Mouse (Mus musculus) stomach, embryonic 15.5 days (tissue): Measurements from ENCODE around the gene Epb41l2. TPM values are rescaled to one million over a fixed set of nuclear protein-coding genes. Genes with fewer than 3 reads are reported as not detected.

Experiments
- ATAC-seq: fragments of 200-750 bp; cut with Nextera tagmentation; 2 replicates; pipeline ENCODE4 v1.8.0; 2017; ENCODE audit warnings: low read depth, moderate number of reproducible peaks, moderate TSS enrichment; ENCODE audit not compliant: insufficient read depth, low FRiP score
- H3K27ac ChIP-seq: fragments of 300-500 bp; sonication (generic); 2 replicates; pipeline ENCODE4 v1.5.1; 2015; ENCODE audit warnings: mild to moderate bottlenecking, inconsistent platforms
- H3K27me3 ChIP-seq: fragments of 300-500 bp; sonication (generic); replicated peaks from 2 replicates; pipeline ENCODE4 v1.6.1; 2015; ENCODE audit warnings: inconsistent platforms
- H3K36me3 ChIP-seq: fragments of 300-500 bp; sonication (generic); 2 replicates; pipeline ENCODE4 v1.6.1; 2015; ENCODE audit warnings: inconsistent platforms
- H3K4me1 ChIP-seq: fragments of 300-500 bp; sonication (generic); 2 replicates; pipeline ENCODE4 v1.6.1; 2015; ENCODE audit warnings: inconsistent platforms
- H3K4me2 ChIP-seq: fragments of 300-500 bp; sonication (generic); 2 replicates; pipeline ENCODE4 v1.6.1; 2015; ENCODE audit warnings: mild to moderate bottlenecking, inconsistent platforms
- H3K4me3 ChIP-seq: fragments of 300-500 bp; sonication (generic); replicated peaks from 2 replicates; pipeline ENCODE4 v1.5.1; 2015; ENCODE audit warnings: inconsistent platforms
- H3K9ac ChIP-seq: fragments of 300-500 bp; sonication (generic); 2 replicates; pipeline ENCODE4 v1.6.1; 2015; ENCODE audit warnings: inconsistent platforms
- H3K9me3 ChIP-seq: fragments of 300-500 bp; sonication (generic); 2 replicates; pipeline ENCODE4 v1.6.1; 2016; ENCODE audit warnings: inconsistent platforms
- WGBS: fragments of 180-500 bp; shearing (Covaris S2); methylation state at CpG from one replicate; pipeline ENCODE4 v1.1.7; 2015; 5-methylcytosine and 5-hydroxymethylcytosine counted together
- polyA plus RNA-seq: library from polyadenylated mRNA; unstranded; fragments of >200 nt; fragmentation: Nextera tagmentation; extraction: Ambion mirVana; gene quantifications from 2 replicates; pipeline ENCODE4 v1.2.1, GENCODE M21; 2015

The Epb41l2 gene
- polyA plus RNA-seq, 1 experiment from 2014 or later = 50.2 TPM

DNA sequence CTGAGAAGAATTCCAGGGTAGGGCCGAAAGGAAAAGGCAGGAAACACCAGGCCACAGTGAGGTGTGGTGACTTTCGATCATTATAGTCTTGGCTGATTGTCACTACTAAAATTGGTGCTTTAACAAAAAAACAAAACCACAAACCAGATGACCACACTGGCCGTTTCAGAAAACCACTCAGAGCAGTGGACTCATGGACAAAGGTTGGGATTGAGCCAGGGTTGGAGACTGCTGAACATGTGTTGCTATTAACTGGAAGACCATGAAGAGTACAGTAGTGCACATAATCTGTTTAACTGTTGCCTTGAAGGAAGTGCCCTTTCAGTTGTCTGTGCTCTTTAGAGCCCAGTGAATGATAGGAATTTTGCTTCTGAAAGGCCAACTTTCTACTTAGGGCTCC, 167.5 kb downstream of the Epb41l2 start:
- 76% methylated on average over 3 of the region's 3 CpGs for WGBS
- Histone ChIP-seq H3K4me3 (no peak overlapping the region), H3K27me3 (no peaks in the 10 kb centered on the region), H3K9me3 (no peaks in the 10 kb centered on the region), H3K9ac (no peak overlapping the region), H3K36me3 (no peaks in the 10 kb centered on the region), H3K4me1 (no peaks in the 10 kb centered on the region; the same call in 1 of the 2 replicates), H3K4me2 (no peak overlapping the region), H3K27ac (no peak overlapping the region)
- no peak for ATAC-seq

DNA sequence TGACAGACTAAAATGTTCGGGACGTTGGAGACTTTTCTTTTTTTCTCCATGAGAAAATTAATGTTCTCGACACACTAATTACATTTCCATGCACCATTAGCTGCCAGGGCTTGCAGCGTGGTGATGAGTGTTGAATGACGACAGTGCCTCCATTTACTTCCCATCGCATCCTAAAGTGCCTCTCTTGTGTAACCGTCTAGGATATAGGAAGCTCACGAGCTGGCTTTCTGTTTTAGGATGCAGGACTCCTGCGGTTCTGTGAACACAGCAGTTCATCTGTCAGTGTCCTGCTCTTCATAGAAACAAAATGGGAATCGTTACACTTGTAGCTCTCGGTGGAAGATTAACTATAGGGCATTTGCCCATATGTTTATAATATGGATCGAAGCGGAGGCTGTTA, 171.7 kb downstream of the Epb41l2 start:
- no peaks in the 10 kb centered on the region for H3K27me3 ChIP-seq
- H3K27ac ChIP-seq = no peak overlapping the region
- no peak for ATAC-seq
- no peak overlapping the region for H3K4me3 ChIP-seq
- no peak overlapping the region for H3K4me2 ChIP-seq
- no peaks in the 10 kb centered on the region for H3K9me3 ChIP-seq
- 57% methylated on average over 13 of the region's 13 CpGs for WGBS
- H3K4me1 ChIP-seq = no peaks in the 10 kb centered on the region
- H3K9ac ChIP-seq = no peak overlapping the region
- H3K36me3 ChIP-seq = no peaks in the 10 kb centered on the region

DNA sequence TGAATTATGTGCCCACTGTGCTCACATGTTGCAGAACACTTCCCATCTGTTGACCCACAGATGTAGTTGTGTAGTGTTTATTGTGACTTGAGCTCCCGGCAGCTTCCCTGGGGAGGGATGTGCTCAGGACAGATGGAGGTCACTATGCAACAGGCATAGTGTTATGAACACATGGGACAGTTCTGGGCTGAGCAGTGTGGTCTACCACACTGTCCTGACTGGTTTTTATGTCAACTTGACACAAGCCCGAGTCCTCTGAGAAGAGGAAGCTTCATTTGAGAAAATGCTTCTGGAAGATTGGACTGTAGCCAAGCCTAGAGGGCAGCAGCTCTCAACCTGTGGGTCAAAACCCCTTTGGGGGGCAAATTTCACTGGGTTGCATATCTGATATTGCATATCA, 173.5 kb downstream of the Epb41l2 start:
- WGBS = 40% methylated on average over 2 of the region's 2 CpGs
- Histone ChIP-seq H3K4me3 (no peak overlapping the region), H3K9me3 (no peaks in the 10 kb centered on the region), H3K27me3 (no peaks in the 10 kb centered on the region), H3K4me2 (no peak overlapping the region), H3K27ac (no peak overlapping the region), H3K9ac (no peak overlapping the region), H3K36me3 (no peaks in the 10 kb centered on the region), H3K4me1 (no peaks in the 10 kb centered on the region)
- no peak for ATAC-seq

DNA sequence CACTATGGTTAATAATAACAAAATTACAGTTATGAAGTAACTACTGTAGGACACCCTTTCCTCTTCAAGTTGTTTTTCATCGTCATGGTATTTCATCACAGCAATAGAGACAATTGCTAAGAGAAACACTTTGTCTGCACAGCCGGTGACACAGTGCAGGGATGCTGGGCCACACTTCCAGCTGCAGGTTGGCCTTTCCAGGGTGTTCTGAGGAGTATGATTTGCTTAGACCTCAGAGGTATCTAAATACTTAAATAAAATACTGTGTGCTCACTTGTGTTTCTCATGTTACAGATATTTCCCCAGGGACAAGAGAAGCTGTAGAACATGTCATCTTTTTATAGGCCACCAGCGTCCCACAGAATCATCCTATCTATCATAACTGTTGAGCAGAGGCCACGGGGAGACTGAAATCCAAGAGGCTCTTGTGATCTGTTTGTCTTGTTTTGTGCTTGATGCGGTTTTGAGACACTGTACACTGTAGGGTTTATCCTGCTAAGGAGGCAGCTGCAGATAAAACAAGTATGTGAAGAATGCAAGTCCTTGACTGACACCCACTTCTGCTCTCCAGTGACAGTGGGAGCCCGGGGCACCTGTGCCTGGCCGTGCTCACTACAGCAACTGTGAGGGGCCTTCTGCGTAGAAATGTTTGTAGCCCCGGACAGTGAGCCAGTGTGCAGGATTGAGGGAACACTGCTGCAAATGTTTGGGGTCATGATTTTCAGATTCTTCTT, 174.1 kb downstream of the Epb41l2 start:
- H3K9me3 ChIP-seq = no peaks in the 10 kb centered on the region
- no peaks in the 10 kb centered on the region for H3K27me3 ChIP-seq
- ATAC-seq = no peak
- 59% methylated on average over 9 of the region's 9 CpGs for WGBS
- no peak overlapping the region for H3K9ac ChIP-seq
- no peaks in the 10 kb centered on the region for H3K4me1 ChIP-seq
- H3K27ac ChIP-seq = no peak overlapping the region
- no peaks in the 10 kb centered on the region for H3K36me3 ChIP-seq
- no peak overlapping the region for H3K4me2 ChIP-seq
- no peak overlapping the region for H3K4me3 ChIP-seq

DNA sequence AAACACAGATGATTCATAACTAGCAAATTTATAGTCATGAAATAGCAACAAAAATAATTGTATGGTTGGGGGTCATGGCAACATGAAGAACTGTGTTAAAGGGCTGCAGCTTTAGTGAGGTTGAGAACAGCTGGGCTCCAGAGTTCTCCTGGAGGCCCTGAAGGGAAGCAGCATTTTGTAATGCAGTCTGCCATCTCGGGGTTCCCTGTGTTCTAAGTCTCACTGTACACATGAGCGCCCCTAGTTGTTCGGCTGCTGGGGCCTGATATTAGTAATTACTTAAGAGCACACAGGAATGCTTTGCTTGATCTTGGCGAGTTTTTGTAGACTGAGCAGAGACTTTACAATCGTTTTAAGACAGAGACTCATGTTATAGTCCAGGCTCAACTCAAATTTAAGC, 174.9 kb downstream of the Epb41l2 start:
- WGBS = 84% methylated on average over 5 of the region's 5 CpGs

DNA sequence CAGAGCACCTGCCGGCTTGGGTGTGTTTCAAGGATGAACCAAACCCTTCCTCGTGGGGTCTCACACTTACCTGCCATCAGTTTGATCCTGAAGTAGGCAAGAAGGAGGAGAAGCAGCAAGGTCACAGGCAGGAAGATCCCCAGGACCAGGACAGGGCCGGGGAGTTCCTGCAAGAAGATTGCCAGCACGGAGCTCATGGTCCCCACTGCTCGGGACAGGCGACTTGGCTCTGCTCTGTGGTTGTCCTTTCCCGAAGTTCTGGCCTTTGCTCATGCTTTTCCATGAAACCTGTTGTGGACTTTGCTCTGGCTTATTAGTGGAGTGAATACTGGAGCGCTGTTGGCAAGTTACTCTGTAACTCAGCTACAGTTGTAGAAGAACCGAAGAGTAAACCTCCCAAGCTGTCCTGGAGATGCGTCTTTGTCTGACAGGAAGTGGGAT, 176.3 kb downstream of the Epb41l2 start, which contains the start of gene Smlr1:
Gene Smlr1 (minus strand): TSS at position 377 of the 441 bp plus-strand sequence.
- H3K9me3 ChIP-seq = no peaks in the 10 kb centered on the region
- no peaks in the 10 kb centered on the region for H3K27me3 ChIP-seq
- H3K4me3 ChIP-seq = no peak within 1 kb of the TSS
- no peak within 1 kb of the TSS for H3K9ac ChIP-seq
- no peak within 1 kb of the TSS for H3K4me2 ChIP-seq
- ATAC-seq = no peak
- no peaks in the 10 kb centered on the region for H3K36me3 ChIP-seq
- H3K4me1 ChIP-seq = no peaks in the 10 kb centered on the region
- WGBS = 88% methylated on average over 10 of the region's 10 CpGs
- no peak within 1 kb of the TSS for H3K27ac ChIP-seq

More for the DNA sequence above, 174.9 kb downstream of the Epb41l2 start:
- Histone ChIP-seq H3K9ac (no peak overlapping the region), H3K4me3 (no peak overlapping the region), H3K9me3 (no peaks in the 10 kb centered on the region), H3K27ac (no peak overlapping the region), H3K27me3 (no peaks in the 10 kb centered on the region), H3K4me1 (no peaks in the 10 kb centered on the region), H3K36me3 (no peaks in the 10 kb centered on the region), H3K4me2 (no peak overlapping the region)
- ATAC-seq = no peak

DNA sequence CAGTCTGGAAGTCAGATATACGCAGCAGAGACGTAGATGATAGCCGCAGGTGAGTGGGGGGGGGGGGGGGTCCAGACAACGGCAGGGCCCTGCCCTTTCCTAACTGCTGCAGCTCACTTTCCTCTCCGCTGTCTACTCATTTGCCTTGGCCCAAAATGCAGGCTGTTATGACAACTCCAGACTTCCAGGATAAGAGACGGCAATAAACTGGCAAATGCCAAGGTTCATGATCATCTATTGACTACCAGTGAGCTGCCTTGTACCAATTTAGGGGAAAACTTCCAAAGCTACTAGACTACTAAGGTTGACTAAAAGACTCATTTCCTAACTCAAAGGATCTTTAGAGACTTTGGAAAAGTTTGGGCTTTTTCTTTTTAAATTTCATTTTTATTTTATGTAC, 177.0 kb downstream of the Epb41l2 start:
- H3K4me1 ChIP-seq = no peaks in the 10 kb centered on the region
- no peaks in the 10 kb centered on the region for H3K9me3 ChIP-seq
- no peak overlapping the region for H3K4me3 ChIP-seq
- H3K9ac ChIP-seq = no peak overlapping the region
- no peaks in the 10 kb centered on the region for H3K27me3 ChIP-seq
- no peak overlapping the region for H3K27ac ChIP-seq
- H3K4me2 ChIP-seq = no peak overlapping the region
- WGBS = 84% methylated on average over 6 of the region's 6 CpGs
- ATAC-seq = no peak
- no peaks in the 10 kb centered on the region for H3K36me3 ChIP-seq

DNA sequence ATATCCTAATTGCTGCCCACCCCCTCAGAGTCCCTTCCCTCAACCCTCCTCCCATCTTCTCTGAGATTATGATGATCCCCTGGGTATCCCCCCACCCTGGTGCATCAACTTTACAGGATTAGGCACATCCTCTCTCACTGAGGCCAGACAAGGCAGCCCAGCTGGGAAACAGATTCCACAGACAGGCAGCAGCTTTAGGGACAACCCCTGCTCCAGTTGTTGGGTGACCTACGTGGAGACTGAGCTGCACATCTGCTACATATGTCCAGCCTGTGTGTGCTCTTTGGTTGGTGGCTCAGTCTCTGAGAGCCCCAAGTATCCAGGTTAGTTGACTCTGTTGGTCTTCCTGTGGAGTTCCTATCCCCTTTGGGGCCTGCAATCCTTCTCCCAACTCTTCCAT, 179.1 kb downstream of the Epb41l2 start:
- ATAC-seq = no peak
- Histone ChIP-seq H3K9me3 (no peaks in the 10 kb centered on the region), H3K4me1 (no peaks in the 10 kb centered on the region), H3K27me3 (no peaks in the 10 kb centered on the region), H3K36me3 (no peaks in the 10 kb centered on the region), H3K4me3 (no peak overlapping the region), H3K27ac (no peak overlapping the region), H3K4me2 (no peak overlapping the region), H3K9ac (no peak overlapping the region)
- WGBS = 68% methylated on average over 1 of the region's 1 CpGs

DNA sequence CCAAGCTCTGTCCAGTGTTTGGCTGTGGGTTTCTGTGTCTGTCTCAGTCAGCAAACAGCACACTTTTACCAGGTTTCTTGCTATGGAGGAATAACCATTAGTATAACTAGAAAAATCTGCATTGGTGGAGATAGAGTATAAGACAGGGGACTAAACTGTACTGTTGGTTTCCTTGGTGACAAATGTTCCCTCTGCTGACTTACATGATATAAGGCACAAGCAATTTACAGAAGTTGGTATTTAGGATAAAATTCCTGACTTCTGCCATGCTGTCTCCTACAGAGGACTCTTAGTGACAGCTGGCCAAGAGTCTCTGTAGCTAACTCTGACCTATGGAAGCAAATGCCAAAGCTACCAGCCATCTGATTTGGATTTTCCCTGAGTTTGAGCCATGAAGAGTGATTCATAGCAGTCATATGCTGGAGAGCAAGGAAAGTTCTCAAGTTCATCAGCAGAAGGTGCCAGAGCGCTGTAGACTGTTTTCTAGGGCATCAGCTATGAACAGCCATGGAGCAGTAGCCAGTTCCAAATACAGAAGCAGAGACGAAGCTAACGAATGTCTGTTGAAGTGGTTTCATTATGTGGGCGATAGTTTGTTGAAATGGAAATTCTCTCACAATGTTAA, 179.7 kb downstream of the Epb41l2 start:
- Histone ChIP-seq H3K27me3 (no peaks in the 10 kb centered on the region), H3K9me3 (no peaks in the 10 kb centered on the region), H3K9ac (no peak overlapping the region), H3K4me1 (no peaks in the 10 kb centered on the region), H3K4me2 (no peak overlapping the region), H3K27ac (no peak overlapping the region), H3K4me3 (no peak overlapping the region), H3K36me3 (no peaks in the 10 kb centered on the region)
- whole genome bisulfite sequencing = 67% methylated on average over 4 of the region's 4 CpGs
- ATAC-seq = no peak

DNA sequence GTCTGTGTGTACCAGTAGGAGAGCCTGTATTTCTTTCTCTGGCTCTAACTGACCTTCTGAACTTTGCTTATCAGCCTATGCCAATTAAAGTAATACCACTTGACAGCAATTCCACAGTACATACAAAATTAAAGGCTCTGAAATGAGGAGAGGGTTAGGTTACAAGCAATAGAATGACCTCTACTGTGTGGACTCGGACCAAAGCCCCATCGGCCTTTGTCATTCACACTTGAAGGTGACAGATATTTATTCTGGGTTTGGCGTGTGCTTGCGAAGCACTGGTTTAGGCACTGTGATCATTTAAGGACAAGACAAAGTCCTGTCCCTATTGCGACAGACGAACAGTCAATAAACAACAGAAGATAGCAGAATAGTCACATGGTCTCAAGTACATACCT, 180.2 kb downstream of the Epb41l2 start:
- 59% methylated on average over 6 of the region's 6 CpGs for WGBS
- ATAC-seq = no peak
- no peak overlapping the region for H3K27ac ChIP-seq

DNA sequence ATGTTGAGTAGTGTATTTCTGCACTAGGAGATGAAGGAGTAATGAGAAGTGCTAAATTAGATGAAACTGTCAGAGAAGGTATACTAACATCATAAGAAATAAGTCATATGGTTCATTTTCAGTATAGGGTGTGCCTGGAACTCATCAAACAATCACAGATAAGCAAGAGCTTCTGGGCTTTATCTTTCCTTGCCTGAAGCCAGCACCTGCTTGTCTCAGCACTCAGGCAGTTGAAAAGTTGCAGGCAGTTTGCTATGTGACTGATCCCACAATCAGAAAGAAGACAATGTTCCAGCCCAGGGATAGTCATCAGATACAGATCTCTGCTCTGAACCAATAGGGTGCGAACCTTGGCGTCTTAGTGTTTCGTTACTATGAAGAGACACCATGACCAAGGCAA, 181.5 kb downstream of the Epb41l2 start:
- H3K36me3 ChIP-seq = no peaks in the 10 kb centered on the region
- no peaks in the 10 kb centered on the region for H3K9me3 ChIP-seq
- H3K4me2 ChIP-seq = no peak overlapping the region
- H3K27ac ChIP-seq = no peak overlapping the region
- H3K4me1 ChIP-seq = no peaks in the 10 kb centered on the region
- H3K4me3 ChIP-seq = no peak overlapping the region
- H3K9ac ChIP-seq = no peak overlapping the region
- WGBS = 84% methylated on average over 3 of the region's 3 CpGs
- no peak for ATAC-seq
- H3K27me3 ChIP-seq = no peaks in the 10 kb centered on the region

More for the DNA sequence above, 180.2 kb downstream of the Epb41l2 start:
- Histone ChIP-seq H3K4me1 (no peaks in the 10 kb centered on the region), H3K27me3 (no peaks in the 10 kb centered on the region), H3K4me2 (no peak overlapping the region), H3K36me3 (no peaks in the 10 kb centered on the region), H3K4me3 (no peak overlapping the region), H3K9ac (no peak overlapping the region), H3K9me3 (no peaks in the 10 kb centered on the region)

DNA sequence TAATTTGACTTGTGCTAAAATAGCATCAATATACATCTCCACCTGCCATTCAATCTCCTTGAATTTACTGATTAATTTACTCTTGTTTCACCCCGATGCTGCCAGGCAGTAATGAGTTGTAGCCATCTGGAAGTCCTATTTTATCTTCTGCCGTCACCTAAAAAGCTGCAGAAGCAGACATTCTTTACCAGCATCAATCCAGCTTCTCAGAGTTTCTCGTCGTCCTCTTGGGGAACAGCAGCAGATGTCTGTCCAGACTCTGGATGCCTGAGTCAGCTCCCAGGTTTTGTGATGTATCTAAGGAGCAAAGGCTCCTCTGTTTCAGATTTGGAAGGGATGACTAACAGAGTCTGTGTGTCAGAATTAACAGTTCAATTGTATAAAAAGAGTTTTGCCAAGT, 193.3 kb downstream of the Epb41l2 start:
- 47% methylated on average over 4 of the region's 4 CpGs for WGBS
- H3K9ac ChIP-seq = no peak overlapping the region
- H3K9me3 ChIP-seq = no peaks in the 10 kb centered on the region
- H3K27ac ChIP-seq = no peak overlapping the region
- H3K4me2 ChIP-seq = no peak overlapping the region
- no peaks in the 10 kb centered on the region for H3K27me3 ChIP-seq
- no peaks in the 10 kb centered on the region for H3K4me1 ChIP-seq
- no peak for ATAC-seq
- no peaks in the 10 kb centered on the region for H3K36me3 ChIP-seq
- H3K4me3 ChIP-seq = no peak overlapping the region
